In genomic region chr10:18642854-18643253, GRCm38 (mm10) we compare ENCODE assay signal across 14 mouse cellular contexts.
DNase-seq lines count a peak whose midpoint lies in the region; ATAC-seq and TF ChIP-seq lines count a peak whose summit lies in the region.
"Had no signal": no experiment of that assay in that cellular context is flagged by ENCODE, and none has a peak within 500 bp of the region (broad histone marks: within the 10 kb centered on the region; RNA-seq: fewer than 3 reads in every experiment).

No protein-coding gene starts in this region.

- 35% methylated on average over 5 of the region's 5 CpGs for WGBS in kidney, embryonic 14.5 days
- 42% methylated on average over 5 of the region's 5 CpGs for WGBS in lung, embryonic 16.5 days
- 86% methylated on average over 5 of the region's 5 CpGs for WGBS in midbrain, postnatal 0 days

- no peaks in the 10 kb centered on the region for H3K27me3 ChIP-seq in kidney, embryonic 14.5 days (ENCODE audit: control insufficient read depth, insufficient read depth, low read length)
- H3K27me3 ChIP-seq in lung, embryonic 16.5 days (ENCODE audit: control insufficient read depth, insufficient read depth, low read depth, low read length): no peaks in the 10 kb centered on the region
- no peaks in the 10 kb centered on the region for H3K27me3 ChIP-seq in midbrain, postnatal 0 days (ENCODE audit: insufficient read depth, low read length)
- H3K27me3 ChIP-seq: embryonic facial prominence, embryonic 12.5 days; forebrain, embryonic 15.5 days; heart, embryonic 13.5 days had no signal

- peak; percentile 27 for DNase-seq in kidney, adult 9 months
- no peak for DNase-seq in lung, postnatal 10 days
- DNase-seq in ES-CJ7 (ENCODE audit: low read depth, low spot score): peak; percentile 66
- no peak for DNase-seq in left cerebral cortex, postnatal 10 days (ENCODE audit: extremely low spot score in 1 of 2, low spot score in 2 of 2)
- no peak for DNase-seq in midbrain, postnatal 0 days (ENCODE audit: low spot score)
- DNase-seq: gastrocnemius, postnatal 36 days; heart, adult 11 months; heart, postnatal 36 days had no signal

- no peak for TF ChIP-seq CTCF in midbrain, postnatal 0 days (IDR thresholded peaks at IDR 0.05)

- H3K36me3 ChIP-seq in kidney, embryonic 14.5 days (ENCODE audit: control insufficient read depth, insufficient read depth, low read length): no peaks in the 10 kb centered on the region
- H3K36me3 ChIP-seq in lung, embryonic 16.5 days (ENCODE audit: control insufficient read depth, insufficient read depth, low read length): no peaks in the 10 kb centered on the region
- H3K36me3 ChIP-seq in midbrain, postnatal 0 days (ENCODE audit: insufficient read depth, low read length): peaks cover 17% of the 10 kb centered on the region; the same call in 1 of the 2 replicates
- H3K36me3 ChIP-seq: embryonic facial prominence, embryonic 12.5 days; heart, embryonic 13.5 days had no signal

- H3K4me2 ChIP-seq in kidney, embryonic 14.5 days (replicated peaks; ENCODE audit: low read depth, low read length): no peak overlapping the region
- H3K4me2 ChIP-seq in lung, embryonic 16.5 days (ENCODE audit: low read depth, low read length): no peak overlapping the region
- H3K4me2 ChIP-seq in midbrain, postnatal 0 days (ENCODE audit: low read depth, low read length, poor library complexity, severe bottlenecking): no peak overlapping the region
- H3K4me2 ChIP-seq: embryonic facial prominence, embryonic 12.5 days; forebrain, embryonic 15.5 days; heart, embryonic 13.5 days had no signal

- H3K4me3 ChIP-seq in kidney, embryonic 14.5 days (ENCODE audit: low read length): no peak overlapping the region
- H3K4me3 ChIP-seq in lung, embryonic 16.5 days (ENCODE audit: low read length): no peak overlapping the region
- H3K4me3 ChIP-seq in midbrain, postnatal 0 days (ENCODE audit: low read depth, low read length): no peak overlapping the region
- H3K4me3 ChIP-seq: embryonic facial prominence, embryonic 12.5 days; forebrain, embryonic 15.5 days; heart, embryonic 13.5 days had no signal

- H3K9me3 ChIP-seq in kidney, embryonic 14.5 days (ENCODE audit: control insufficient read depth, low read length): no peaks in the 10 kb centered on the region
- no peaks in the 10 kb centered on the region for H3K9me3 ChIP-seq in lung, embryonic 16.5 days (ENCODE audit: control insufficient read depth, low read length)
- H3K9me3 ChIP-seq in midbrain, postnatal 0 days (ENCODE audit: low read length): no peaks in the 10 kb centered on the region
- H3K9me3 ChIP-seq: embryonic facial prominence, embryonic 12.5 days; forebrain, embryonic 15.5 days; heart, embryonic 13.5 days had no signal

- intact Hi-C loops in left cerebral cortex, postnatal 10 days (cut with DNase I): no loop called here

- no peaks in the 10 kb centered on the region for H3K4me1 ChIP-seq in kidney, embryonic 14.5 days (ENCODE audit: control insufficient read depth, insufficient read depth, low read length)
- H3K4me1 ChIP-seq in lung, embryonic 16.5 days (replicated peaks; ENCODE audit: control insufficient read depth, insufficient read depth, low read length): peaks cover 4% of the 10 kb centered on the region; the same call in 1 of the 2 replicates
- no peaks in the 10 kb centered on the region for H3K4me1 ChIP-seq in midbrain, postnatal 0 days (ENCODE audit: insufficient read depth, low read length)
- H3K4me1 ChIP-seq: forebrain, embryonic 15.5 days; heart, embryonic 13.5 days had no signal

- no peak overlapping the region for H3K27ac ChIP-seq in kidney, embryonic 14.5 days (ENCODE audit: low read depth, low read length)
- H3K27ac ChIP-seq in lung, embryonic 16.5 days (ENCODE audit: low read length): peak overlapping the region; percentile 10; the same call in 1 of the 2 replicates
- no peak overlapping the region for H3K27ac ChIP-seq in midbrain, postnatal 0 days (ENCODE audit: low read depth, low read length)
- H3K27ac ChIP-seq: embryonic facial prominence, embryonic 12.5 days; forebrain, embryonic 15.5 days; heart, embryonic 13.5 days had no signal

- H3K9ac ChIP-seq in kidney, embryonic 14.5 days (ENCODE audit: low read depth, low read length): no peak overlapping the region
- H3K9ac ChIP-seq in lung, embryonic 16.5 days (ENCODE audit: low read length): no peak overlapping the region
- H3K9ac ChIP-seq in midbrain, postnatal 0 days (replicated peaks; ENCODE audit: low read length, poor library complexity, severe bottlenecking): no peak overlapping the region
- H3K9ac ChIP-seq: embryonic facial prominence, embryonic 12.5 days; forebrain, embryonic 15.5 days; heart, embryonic 13.5 days had no signal

- no peak for ATAC-seq in kidney, embryonic 14.5 days (ENCODE audit: low FRiP score, low TSS enrichment)
- peak; percentile 75; the same call in 1 of the 2 replicates for ATAC-seq in lung, embryonic 16.5 days (ENCODE audit: low read depth)
- ATAC-seq in midbrain, postnatal 0 days (ENCODE audit: low FRiP score): no peak
- ATAC-seq: activated CD4-positive, CD25-positive, alpha-beta regulatory T cell, adult 4 months; forebrain, embryonic 15.5 days had no signal

Comparison
In these comparisons a context has a peak if more than half of its experiments do, and no peak if none do; other contexts are left out.
1. DNase-seq: peak in kidney, adult 9 months (single experiment) and ES-CJ7 (single experiment); none in lung, postnatal 10 days (single experiment), left cerebral cortex, postnatal 10 days (0 of 2) and midbrain, postnatal 0 days (single experiment).